Mouse (Mus musculus): ENCODE measurements around the gene Slain1. TPM values are rescaled to one million over a fixed set of nuclear protein-coding genes. Genes with fewer than 3 reads are reported as not detected.
A peak's percentile ranks its signal among the peaks of the same experiment; 100 is the strongest.

Slain1 gene
- polyA plus RNA-seq, 3 experiments from 2014 or later, result 11.1 to 18.2 (median 16.1) TPM

DNA sequence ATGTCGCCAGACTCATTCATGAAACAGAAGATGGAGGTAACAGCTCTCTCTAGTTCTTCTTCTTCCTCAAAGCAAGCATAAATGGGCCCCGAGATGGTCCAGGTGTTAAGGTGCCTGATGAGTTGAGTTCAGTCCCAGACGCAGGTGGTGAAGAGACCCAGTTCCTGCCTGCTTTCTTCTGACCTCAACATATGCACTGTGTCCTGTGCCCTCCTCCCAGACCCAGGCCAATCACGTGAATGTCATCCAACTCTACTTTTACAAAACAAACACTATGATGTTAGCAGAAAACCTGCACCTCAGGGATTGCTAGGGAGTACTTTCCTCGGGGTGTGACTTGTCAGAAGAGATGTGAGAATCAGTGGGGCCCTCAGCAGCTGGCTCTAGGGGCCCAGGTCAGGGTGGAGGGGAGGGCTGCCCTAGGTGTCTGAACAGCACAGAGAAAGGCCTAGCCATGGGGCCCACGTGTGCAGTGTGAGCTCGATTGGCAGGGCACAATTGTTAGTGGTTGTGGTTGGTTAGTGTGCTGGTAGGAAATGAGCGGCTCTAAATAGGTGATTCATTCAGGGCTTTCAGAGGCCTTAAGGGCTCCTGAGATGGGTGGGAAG lies 16.4 kb downstream of the Slain1 start:
- ATAC-seq, result peak; percentile 70

DNA sequence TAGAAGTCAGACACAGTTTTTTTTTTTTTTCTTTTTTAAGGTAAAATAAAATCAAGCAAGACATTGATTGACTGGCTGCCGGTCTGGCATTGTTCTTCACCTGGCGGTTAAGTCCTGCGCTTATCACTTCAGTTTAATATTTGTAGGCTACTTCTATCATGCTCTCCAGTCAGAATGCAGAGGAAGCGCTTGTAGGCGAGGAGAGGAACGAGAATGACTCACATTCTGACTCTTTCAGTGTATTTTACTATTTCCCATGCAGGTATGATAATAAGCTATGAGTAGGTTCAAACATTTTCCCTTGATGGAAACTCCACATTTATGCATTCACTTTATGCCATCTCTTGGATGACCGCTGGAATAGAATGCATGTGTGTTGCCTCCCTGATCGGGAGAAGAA lies 17.0 kb downstream of the Slain1 start:
- peak; percentile 45 for ATAC-seq

DNA sequence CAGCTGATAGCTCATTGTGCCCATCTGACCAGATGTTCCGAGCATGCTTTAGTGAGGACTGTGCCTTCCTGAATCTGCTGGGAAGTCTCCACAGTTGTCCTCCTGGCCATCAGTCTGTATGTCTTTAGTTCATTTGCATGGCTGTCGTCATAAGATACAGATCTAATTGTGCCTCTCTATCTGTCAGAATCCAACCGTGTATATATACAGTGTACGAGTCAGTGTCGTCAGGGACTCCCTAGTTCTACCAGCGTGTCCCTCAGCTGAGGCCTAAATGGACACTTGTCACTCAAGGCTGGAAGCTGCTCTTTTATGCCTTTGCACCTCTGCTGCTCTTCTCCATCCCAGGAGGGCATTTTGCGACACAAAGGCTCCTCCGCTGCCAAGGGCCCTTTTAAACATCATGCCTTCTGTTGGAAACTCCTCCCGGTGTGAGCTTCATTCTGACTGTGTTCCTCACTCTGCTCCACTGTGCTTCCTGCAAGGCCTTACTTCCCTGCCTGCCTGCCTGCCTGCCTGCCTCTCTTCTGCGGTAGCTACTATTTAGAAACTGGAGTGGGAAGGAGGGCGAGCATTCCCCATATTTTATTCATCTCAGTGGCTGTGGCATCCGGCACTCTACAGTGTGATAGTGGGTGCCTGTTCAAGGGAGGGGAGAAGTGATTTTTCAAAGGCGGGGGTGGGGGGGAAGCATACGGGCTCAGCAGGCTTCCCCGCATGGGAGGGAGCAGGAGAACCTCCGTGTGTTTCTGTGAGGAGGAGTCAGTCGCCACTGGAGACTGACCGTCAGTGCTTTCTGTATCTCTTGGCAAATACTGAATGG lies 29.6 kb downstream of the Slain1 start:
- no peak for ATAC-seq

DNA sequence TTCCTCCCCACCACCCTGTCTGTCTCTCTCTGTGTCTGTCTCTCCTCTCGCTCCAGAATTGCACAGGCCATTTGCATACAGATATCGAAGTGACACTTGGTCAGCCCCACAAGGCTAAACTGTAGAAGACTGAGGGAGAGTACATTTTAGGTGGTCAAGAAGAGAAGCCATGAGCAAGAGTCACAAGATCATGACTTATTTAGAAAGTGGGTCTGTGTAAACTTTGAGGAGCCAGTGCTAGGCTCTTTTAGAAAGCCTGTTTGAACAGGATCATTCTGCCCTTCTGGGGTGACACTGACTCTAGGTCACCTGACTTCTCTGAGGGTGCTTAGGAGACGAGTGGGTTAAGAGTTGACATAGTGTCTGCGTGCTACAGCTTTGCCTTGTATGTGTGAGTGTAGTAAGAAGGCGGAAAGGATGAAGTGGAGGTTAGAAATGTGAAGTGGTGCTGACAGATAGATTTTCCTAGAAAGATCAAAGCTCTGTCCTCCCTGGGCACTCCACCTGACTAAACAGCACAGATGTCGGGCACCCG lies 30.3 kb downstream of the Slain1 start:
- no peak for ATAC-seq

DNA sequence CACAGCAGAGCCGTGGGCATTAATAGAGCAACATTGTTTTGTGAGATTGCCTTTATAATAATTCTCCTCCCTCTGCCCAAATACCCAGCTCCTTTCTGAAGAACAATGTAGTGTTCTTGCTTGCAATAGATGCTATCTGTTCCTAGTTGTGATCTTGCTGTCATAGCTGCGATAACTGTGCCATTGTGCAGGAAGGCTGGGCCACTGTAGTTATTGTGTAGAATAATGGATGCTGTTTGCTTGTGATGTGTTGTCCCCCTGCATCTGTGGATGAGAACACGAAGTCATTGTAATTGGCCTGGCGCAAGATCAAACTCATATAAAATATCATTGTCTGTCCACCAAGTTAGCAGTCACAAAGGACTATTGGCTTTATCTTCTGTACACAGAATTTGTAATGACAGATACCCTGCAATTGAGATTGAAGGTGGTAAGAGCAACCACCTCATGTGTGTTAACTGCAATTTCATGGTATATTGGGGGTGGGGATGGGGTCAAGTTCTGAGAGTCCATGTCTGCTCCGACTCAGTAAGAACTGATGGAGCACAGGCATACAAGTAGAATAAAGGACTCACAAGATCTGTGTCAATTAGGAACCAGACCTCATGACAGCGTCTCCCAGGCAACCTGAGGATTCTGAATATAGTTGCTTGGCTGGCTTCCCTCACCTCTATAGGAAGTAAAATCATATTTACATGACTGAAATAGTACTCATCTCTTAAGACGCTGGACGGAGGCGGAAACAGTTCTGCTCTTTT lies 32.8 kb downstream of the Slain1 start:
- ATAC-seq, result no peak

DNA sequence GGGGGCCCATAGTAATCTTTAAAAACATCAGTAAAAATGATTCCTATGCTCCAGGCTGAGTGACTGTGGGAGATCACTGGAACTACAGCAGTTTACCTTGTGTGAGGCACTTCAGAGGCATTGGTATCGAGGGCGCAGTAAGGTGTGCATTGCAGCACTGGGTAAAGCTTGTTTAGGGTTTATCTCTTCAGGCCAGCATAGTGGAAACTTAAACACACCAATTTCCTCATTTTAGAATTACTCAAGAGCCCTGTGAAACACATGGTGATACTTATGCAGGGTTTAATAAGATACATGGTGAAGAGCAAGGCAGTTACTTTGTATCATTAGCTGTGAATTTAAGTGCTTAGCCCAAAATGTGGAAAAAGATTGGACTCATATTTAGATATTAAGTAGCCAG lies 37.0 kb downstream of the Slain1 start:
- no peak for ATAC-seq

DNA sequence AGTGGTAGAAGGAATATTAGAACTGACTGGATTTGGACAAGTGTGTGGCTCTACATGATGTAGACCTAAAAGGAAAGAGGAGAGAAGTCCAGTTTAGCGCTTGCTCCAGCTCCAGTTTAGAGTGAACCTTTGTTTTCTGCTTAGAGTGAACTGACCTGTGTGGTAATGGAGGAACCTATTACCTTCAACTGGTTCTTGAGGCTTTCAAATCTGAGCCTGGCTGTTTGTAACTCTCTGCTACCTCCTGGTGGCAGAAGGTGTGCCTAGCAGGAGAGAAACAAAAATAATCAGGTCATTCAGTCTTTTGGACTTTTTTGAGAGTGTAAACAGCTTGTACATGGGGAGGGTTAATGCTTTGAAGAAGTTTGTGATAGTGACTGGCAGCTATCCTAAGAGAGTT lies 44.3 kb downstream of the Slain1 start:
- ATAC-seq, result peak; percentile 86

DNA sequence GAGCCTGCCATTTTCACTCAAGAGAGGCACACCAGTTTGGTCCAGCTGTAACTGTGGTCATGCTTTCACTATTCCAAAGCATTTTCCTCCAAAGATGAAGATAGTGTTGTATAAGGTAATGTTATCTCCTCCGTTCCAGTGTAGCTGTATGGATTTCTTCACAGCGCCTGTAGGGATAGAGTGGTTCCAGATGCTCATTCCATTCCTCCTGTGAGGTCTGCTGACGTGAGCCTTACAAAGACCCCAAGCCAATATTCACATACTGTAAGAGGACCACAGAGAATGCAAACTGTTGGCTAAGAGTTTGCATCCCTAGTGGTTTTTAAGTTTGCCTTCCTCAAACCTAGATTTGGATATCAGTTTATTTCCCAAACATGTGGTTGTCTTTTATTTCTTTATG lies 45.6 kb downstream of the Slain1 start:
- ATAC-seq, result no peak

DNA sequence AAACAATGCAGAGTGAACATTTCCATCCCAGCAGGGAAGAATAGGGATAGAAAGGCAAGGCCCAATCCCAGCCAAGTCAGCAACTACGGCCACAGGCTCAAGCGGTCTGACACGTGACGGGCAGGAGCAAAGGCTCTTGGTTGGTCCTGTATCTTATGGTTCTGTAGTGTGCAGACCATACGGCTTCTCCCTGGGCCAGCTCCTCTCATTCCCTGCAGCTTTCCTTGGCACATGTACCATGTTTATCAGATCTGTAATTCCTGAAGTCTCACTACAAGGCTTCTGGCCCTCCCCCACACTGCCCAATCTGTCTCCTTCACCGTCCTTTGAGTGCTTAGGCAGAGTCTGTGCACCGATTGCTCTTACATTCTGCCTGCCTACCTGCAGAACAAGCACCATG lies 47.1 kb downstream of the Slain1 start:
- ATAC-seq, result no peak

DNA sequence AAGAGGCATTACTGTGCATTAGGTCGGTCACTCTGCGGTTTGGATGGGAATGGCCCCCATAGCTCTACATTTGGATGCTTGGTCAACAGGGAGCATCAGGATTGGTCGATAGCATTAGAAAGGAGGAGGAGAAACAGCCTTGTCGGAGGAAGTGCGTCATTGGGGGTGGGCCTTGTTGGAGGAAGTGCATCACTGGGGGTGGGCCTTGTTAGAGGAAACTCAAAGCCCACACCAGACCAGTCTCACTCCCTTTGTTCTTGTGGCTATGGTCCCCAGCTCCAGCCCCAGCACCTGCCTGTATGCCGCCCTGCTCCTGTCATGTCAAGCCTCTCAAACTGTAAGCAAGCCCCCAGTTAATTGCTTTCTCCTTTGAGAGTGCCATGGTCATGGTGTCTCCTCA lies 49.3 kb downstream of the Slain1 start:
- ATAC-seq, result no peak

DNA sequence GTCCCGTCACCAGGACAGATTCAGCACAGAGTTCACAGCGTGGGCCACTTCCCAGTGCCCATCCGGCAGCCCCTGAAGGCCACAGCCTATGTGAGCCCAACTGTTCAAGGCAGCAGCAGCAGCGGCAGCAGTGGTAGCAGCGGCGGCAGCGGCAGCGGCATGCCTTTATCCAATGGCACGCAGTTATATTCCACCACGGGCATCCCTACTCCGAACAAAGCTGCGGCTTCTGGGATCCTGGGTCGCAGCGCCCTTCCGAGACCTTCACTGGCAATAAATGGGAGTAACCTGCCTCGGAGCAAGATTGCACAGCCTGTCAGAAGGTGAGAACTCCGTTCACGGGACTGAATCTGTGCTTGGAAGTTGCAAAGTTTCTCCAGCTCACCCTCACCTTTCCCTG lies 52.5 kb downstream of the Slain1 start:
- no peak for ATAC-seq

DNA sequence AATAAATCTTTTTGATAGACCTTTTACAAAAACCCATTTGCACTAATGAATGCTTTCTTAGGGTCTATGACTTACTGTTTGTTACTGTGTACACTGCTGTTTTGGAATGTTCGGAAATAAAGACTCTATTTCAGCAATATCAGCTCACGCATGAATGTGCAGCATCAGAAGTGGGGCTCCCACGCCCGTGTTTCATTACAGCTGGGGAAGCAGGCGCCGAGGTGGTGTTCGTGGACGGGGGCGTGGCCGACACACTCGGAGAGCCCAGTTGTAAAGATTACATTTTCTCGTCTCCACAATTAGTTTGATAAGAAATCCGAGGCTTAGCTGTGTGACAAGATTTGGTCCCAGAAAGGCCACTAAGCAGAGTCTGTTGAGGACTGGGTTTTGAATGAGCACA lies 54.7 kb downstream of the Slain1 start:
- ATAC-seq, result no peak

DNA sequence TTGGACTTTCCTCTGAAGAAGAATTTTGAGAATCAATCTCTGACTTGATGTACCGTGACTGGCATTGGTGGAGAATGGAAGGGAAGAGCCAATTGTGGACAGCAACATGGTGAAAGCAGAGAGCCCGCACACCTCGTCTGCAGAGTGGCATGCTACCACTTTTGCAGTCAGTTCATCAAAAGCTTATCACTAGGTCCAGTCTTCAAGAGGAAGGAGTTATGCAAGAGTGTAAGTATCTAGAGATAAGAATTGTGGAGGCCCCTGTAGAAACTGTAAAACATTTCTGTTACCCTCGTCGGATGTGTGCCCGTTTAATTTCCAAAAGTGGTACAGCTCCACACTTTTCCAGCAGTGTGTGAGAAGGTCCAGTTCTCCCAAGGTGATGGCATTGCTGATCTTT lies 56.3 kb downstream of the Slain1 start:
- ATAC-seq, result no peak

DNA sequence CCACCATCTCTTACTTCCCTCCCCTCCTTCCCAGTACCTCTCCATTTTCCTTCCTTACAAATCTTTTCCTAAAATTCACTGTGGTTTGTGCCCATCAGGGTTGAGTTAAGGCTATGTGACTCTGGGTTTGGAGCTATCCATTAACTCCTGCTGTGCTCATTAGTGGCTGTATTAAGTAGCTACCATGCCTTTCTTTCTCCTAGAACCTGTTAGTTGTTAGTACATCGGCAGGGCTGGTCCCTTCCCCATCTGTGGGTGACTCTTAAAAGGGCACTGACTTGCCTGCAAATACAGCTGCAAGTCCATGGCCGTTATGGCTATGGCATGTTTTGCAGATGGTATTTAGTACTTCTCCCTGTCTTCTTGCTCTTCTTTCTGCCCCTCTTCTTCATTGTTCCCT lies 58.6 kb downstream of the Slain1 start:
- no peak for ATAC-seq

DNA sequence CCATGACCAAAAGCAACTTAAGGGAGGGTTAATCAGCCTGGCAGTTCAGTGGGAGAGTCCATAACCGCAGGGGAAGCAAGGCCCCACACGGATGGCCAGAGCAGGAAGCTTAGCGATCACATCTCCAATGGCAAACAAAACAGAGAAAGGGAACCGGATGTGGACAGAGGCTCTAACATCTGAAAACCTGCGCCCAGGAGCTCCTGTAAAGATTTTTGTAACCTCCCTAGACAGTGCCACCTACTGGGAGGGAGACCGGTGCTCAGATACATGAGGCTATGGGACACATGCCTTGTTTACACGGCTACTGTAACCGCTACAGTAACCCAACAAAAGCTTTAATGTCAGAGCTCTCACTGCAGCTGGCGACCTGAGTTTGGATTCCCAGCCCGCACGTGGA lies 59.2 kb downstream of the Slain1 start:
- ATAC-seq, result peak; percentile 38

DNA sequence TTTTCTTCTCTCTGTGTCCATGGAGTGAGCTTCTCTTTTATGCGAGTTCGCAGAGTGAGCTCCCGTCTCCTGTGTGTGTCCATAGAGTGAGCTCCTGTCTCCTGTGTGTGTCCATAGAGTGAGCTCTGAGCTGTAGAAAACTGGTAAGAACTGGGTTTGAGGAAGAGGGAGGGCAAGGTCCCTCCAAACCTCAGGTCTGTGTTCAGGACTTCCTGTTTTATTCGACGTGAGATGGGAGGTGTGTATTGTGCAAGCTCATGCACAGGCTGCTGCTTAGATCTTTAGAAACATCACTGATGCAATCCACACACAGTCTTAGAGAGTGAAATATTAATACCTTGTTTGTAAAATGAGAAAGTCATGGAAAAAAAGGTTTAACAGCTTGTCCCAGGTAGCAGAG lies 63.0 kb downstream of the Slain1 start:
- no peak for ATAC-seq

DNA sequence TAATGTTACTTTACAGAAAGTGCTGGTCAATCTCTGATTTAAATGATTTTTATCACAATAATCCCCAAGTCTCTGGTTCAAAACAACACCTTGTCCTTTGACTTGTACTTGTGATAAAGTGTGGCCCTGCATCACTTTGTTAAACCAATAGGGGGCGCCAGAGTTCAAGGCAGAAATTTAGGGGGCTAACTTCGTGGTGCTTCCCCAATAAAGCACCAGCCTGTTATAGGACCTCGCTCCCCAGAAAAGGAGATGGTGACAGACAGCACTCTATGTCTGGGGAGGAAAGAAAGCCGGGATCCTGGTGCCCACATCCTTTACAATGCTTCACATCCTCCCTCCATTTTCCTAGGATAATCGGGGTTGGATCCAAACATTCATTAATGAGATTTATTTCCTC lies 67.5 kb downstream of the Slain1 start:
- ATAC-seq, result no peak

DNA sequence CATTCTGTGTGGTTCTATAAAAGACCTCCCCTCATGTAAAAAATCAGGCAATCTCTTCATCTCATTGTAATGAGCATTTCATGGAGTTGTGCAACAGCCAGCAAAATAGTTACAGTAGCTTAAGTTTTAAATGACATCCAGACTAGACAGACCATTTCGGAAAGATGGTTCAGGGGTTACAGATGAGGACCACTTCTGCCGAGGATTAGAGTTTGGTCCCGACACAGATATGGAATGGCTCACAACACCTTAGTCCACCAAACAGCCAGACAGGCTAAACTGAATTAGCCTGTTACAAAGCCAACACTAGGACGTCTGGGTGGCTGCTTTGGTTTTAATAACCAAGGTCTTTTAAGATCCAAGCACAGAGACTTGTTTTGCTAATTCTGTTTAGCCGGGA lies 68.0 kb downstream of the Slain1 start:
- no peak for ATAC-seq

DNA sequence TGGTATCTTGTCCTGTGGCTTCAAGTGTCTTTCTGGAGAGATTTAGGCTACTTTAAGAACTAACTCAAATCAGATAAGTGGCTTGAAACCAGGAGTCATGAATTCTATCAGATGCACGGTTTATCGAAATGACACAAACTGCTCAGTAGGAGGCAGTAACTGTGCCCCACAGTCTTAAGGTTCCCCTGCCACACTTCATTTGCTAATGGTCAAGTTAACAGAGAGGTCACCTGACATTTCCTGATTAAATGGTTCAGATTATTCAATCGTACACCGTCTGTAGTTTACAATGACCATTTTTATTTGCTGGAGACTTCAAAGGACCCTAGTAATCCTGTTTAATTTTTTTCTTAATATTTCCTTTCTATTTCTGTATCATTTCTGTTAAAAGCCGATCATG lies 68.4 kb downstream of the Slain1 start:
- no peak for ATAC-seq

DNA sequence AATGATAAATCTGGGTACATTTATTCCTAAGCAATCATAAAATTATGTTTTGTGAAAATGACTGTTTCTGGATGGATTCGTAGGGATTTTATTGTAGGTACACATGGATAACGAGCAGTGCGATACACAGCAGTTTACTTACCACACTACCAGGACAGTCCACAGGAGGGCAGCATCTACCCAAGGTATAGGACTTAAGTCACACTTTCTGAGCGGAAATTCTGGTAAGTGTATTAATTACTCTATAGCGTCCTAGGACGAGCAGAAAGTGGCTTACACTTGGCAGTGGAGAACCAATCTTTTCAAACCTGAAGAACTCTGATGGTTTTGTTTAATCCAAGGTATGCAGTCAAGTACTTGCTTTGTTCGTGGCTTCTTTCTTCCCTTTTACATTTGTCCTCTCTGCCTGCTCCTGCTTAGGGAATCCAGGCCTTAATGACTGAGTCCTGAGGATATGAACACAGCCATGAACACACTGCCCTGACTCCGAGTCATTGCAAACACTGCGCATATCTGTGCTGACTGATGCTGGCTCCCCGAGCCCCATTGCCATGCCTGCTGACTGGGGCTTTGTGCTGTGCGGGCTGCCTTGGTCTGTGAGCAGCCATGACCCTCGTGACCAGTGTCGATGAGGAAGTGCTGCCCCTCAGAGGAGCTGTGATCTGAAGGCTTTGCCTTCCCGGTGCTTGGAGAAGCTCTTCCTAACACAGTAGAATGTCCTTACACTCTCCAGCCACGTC lies 69.0 kb downstream of the Slain1 start:
- peak; percentile 90 for ATAC-seq

DNA sequence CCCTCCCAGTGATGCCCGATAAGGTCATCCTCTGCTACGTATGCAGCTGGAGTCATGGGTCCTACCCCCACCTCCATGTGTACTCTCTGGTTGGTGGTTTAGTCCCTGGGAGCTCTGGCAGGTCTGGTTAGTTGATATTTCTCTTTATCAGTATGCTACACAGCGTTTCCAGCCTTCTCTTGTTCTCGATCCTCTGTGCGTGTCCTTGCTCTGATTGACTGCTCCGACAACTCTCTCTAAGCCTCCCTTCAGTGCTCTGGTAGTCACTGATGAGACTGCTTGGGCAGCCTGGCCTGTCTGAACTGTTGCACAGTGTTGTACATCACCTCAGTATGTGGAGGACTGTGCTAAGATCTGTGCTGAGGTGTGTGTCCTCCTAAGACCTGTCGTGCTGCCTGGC lies 70.1 kb downstream of the Slain1 start:
- ATAC-seq, result no peak

DNA sequence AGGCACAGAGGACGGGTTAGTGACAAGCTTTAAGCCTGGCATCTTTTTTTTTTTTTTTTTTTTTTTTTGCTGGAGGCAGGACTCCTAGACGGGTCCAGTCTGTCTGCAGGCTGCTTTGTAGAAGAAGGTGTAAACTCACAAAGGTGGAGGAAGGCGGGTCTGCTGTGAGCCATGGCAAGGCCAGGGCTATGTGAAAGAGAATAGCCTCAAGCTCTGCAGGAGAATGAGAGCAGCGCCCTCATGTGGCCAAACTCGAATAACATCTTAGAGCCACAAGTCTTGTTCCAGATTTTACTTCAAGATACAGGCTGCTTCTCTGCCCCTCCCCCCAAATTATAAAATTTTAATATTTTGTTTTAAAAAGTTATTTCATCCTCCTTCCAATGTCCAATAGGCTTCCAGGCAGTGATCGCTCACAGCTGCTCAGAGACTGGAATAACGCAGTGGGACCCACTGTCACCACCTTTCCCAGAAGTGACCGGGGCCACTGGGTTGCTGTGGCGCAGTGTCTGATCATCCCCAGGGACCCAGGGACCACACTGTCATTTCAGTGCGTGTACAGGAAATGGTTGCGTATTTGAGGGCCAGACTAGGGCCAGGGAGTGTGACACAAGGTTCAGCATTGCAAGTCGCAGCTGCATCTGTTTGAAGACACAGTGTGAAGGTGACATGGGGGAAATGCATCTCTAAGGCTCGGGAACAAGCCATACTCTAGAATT lies 70.8 kb downstream of the Slain1 start:
- peak; percentile 46 for ATAC-seq

Data from inflammation-experienced regulatory T-cells, adult 6 months (primary cell).